Mouse (Mus musculus): ENCODE measurements around the gene Usp12.
"Not testable (repeated sequence)": the region's sequence is repeated elsewhere in the genome, so short reads cannot be mapped to it uniquely, and the experiment has no call there.

DNA sequence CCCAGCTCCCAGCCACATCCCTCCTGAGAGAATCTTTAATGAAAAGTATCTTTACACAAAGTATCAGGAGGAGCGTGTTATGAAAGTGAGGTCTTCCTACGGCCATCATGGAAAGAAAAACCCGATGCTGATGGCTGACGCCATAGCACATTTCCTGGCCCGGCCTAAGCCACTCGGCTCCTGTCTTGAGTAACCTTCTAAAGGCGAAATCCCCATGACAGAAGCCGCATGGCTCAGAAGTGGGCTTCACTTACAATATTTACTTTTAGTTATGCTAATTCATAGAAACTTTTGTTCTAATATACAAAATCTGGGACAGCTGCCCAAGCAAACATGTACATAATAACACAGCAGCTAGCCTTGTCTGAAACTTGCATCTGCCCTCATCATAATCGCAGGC, 59.8 kb downstream of the Usp12 start:
- TF ChIP-seq CTCF (IDR thresholded peaks at IDR 0.05; ENCODE audit: extremely low read depth, insufficient read length, insufficient replicate concordance, low read depth, low read length); POLR2A (IDR thresholded peaks at IDR 0.05; ENCODE audit: low read depth, low read length): not testable (repeated sequence)
